ENCODE assay signal across 18 mouse cellular contexts in genomic region chr16:41826899-41827604, GRCm38 (mm10).
A peak's percentile ranks its signal among the peaks of the same experiment; 100 is the strongest.
DNase-seq lines count a peak whose midpoint lies in the region; ATAC-seq lines count a peak whose summit lies in the region.
"Had no signal": no experiment of that assay in that cellular context is flagged by ENCODE, and none has a peak within 500 bp of the region (broad histone marks: within the 10 kb centered on the region; RNA-seq: fewer than 3 reads in every experiment).

No protein-coding gene starts in this region.

- H3K27ac ChIP-seq in embryonic facial prominence, embryonic 14.5 days (replicated peaks; ENCODE audit: low read depth, low read length): no peak overlapping the region
- no peak overlapping the region for H3K27ac ChIP-seq in embryonic facial prominence, embryonic 10.5 days (replicated peaks)
- no peak overlapping the region for H3K27ac ChIP-seq in lung, embryonic 15.5 days
- H3K27ac ChIP-seq in forebrain, embryonic 14.5 days (ENCODE audit: low read depth, low read length): no peak overlapping the region
- H3K27ac ChIP-seq: heart, embryonic 10.5 days; liver, embryonic 14.5 days; midbrain, embryonic 13.5 days had no signal

- no peaks in the 10 kb centered on the region for H3K4me1 ChIP-seq in embryonic facial prominence, embryonic 14.5 days (ENCODE audit: control insufficient read depth, insufficient read depth, low read length)
- no peaks in the 10 kb centered on the region for H3K4me1 ChIP-seq in embryonic facial prominence, embryonic 10.5 days
- H3K4me1 ChIP-seq in lung, embryonic 15.5 days: no peaks in the 10 kb centered on the region
- H3K4me1 ChIP-seq in forebrain, embryonic 14.5 days (ENCODE audit: control insufficient read depth, insufficient read depth, low read length): peaks cover 4% of the 10 kb centered on the region
- H3K4me1 ChIP-seq: heart, embryonic 10.5 days had no signal

- ATAC-seq in embryonic facial prominence, embryonic 14.5 days (ENCODE audit: low read depth): peak; percentile 72; the same call in 1 of the 2 replicates
- ATAC-seq in lung, embryonic 15.5 days (ENCODE audit: borderline replicate concordance, extremely low read depth, low FRiP score, low TSS enrichment): 0 out of 2 replicates have a peak, but pooled peaks have one; percentile 59
- ATAC-seq in forebrain, embryonic 14.5 days: peak; percentile 10; the same call in 1 of the 2 replicates
- ATAC-seq: activated CD4-positive, CD25-positive, alpha-beta regulatory T cell, adult 4 months; intestine, embryonic 16.5 days; midbrain, embryonic 13.5 days had no signal

- WGBS in embryonic facial prominence, embryonic 14.5 days: 65% methylated on average over 5 of the region's 5 CpGs
- 75% methylated on average over 5 of the region's 5 CpGs for WGBS in embryonic facial prominence, embryonic 10.5 days
- WGBS in lung, embryonic 15.5 days: 46% methylated on average over 5 of the region's 5 CpGs
- 29% methylated on average over 5 of the region's 5 CpGs for WGBS in forebrain, embryonic 14.5 days

- H3K9ac ChIP-seq in embryonic facial prominence, embryonic 14.5 days (ENCODE audit: low read depth, low read length): no peak overlapping the region
- no peak overlapping the region for H3K9ac ChIP-seq in lung, embryonic 15.5 days
- no peak overlapping the region for H3K9ac ChIP-seq in forebrain, embryonic 14.5 days (ENCODE audit: low read length)
- H3K9ac ChIP-seq: liver, embryonic 14.5 days; midbrain, embryonic 13.5 days had no signal

- H3K9me3 ChIP-seq in embryonic facial prominence, embryonic 14.5 days (ENCODE audit: control insufficient read depth, low read length): no peaks in the 10 kb centered on the region
- no peaks in the 10 kb centered on the region for H3K9me3 ChIP-seq in embryonic facial prominence, embryonic 10.5 days
- no peaks in the 10 kb centered on the region for H3K9me3 ChIP-seq in lung, embryonic 15.5 days
- no peaks in the 10 kb centered on the region for H3K9me3 ChIP-seq in forebrain, embryonic 14.5 days (replicated peaks; ENCODE audit: control insufficient read depth, low read length)
- H3K9me3 ChIP-seq: heart, embryonic 10.5 days; midbrain, embryonic 13.5 days had no signal

- H3K27me3 ChIP-seq in embryonic facial prominence, embryonic 14.5 days (replicated peaks; ENCODE audit: control insufficient read depth, insufficient read depth, low read length): no peaks in the 10 kb centered on the region
- H3K27me3 ChIP-seq in embryonic facial prominence, embryonic 10.5 days (replicated peaks; ENCODE audit: low read depth, poor library complexity, severe bottlenecking): no peaks in the 10 kb centered on the region
- no peaks in the 10 kb centered on the region for H3K27me3 ChIP-seq in lung, embryonic 15.5 days
- no peaks in the 10 kb centered on the region for H3K27me3 ChIP-seq in forebrain, embryonic 14.5 days (replicated peaks; ENCODE audit: control insufficient read depth, insufficient read depth, low read length)
- H3K27me3 ChIP-seq: midbrain, embryonic 13.5 days had no signal

- intact Hi-C loops in left cerebral cortex, postnatal 25 days (cut with DNase I): no loop called here

- DNase-seq in embryonic facial prominence, embryonic 14.5 days (ENCODE audit: low spot score): peak; percentile 30
- no peak for DNase-seq in embryonic facial prominence, embryonic 10.5 days (ENCODE audit: low spot score)
- no peak for DNase-seq in lung, postnatal 25 days (ENCODE audit: low spot score)
- DNase-seq in forebrain, embryonic 14.5 days (ENCODE audit: low spot score): peak; percentile 33
- DNase-seq in thymus, adult 18-20 months: no peak
- no peak for DNase-seq in spleen, postnatal 36 days (ENCODE audit: low spot score in 2 of 2)
- no peak for DNase-seq in left cerebral cortex, postnatal 25 days (ENCODE audit: low spot score in 2 of 2)
- DNase-seq: B cell, adult 2 months; heart, postnatal 4 days; retina, postnatal 1 day had no signal

- no peak overlapping the region for H3K4me3 ChIP-seq in embryonic facial prominence, embryonic 14.5 days (ENCODE audit: low read depth, low read length)
- H3K4me3 ChIP-seq in embryonic facial prominence, embryonic 10.5 days: no peak overlapping the region
- no peak overlapping the region for H3K4me3 ChIP-seq in lung, embryonic 15.5 days
- no peak overlapping the region for H3K4me3 ChIP-seq in forebrain, embryonic 14.5 days (ENCODE audit: low read depth, low read length)
- H3K4me3 ChIP-seq: erythroblast, embryonic 14.5 days; heart, embryonic 10.5 days; midbrain, embryonic 13.5 days had no signal

- H3K36me3 ChIP-seq in embryonic facial prominence, embryonic 14.5 days (ENCODE audit: control insufficient read depth, insufficient read depth, low read length): no peaks in the 10 kb centered on the region
- H3K36me3 ChIP-seq in embryonic facial prominence, embryonic 10.5 days (replicated peaks): no peaks in the 10 kb centered on the region
- no peaks in the 10 kb centered on the region for H3K36me3 ChIP-seq in lung, embryonic 15.5 days
- no peaks in the 10 kb centered on the region for H3K36me3 ChIP-seq in forebrain, embryonic 14.5 days (ENCODE audit: control insufficient read depth, insufficient read depth, low read length)
- H3K36me3 ChIP-seq: G1E; heart, embryonic 10.5 days; midbrain, embryonic 13.5 days had no signal

- no peak overlapping the region for H3K4me2 ChIP-seq in embryonic facial prominence, embryonic 14.5 days (ENCODE audit: low read depth, low read length)
- no peak overlapping the region for H3K4me2 ChIP-seq in lung, embryonic 15.5 days
- H3K4me2 ChIP-seq in forebrain, embryonic 14.5 days (ENCODE audit: low read length): no peak overlapping the region
- H3K4me2 ChIP-seq: midbrain, embryonic 13.5 days had no signal

Comparison
In these comparisons a context has a peak if more than half of its experiments do, and no peak if none do; other contexts are left out.
1. DNase-seq: peak in embryonic facial prominence, embryonic 14.5 days (single experiment) and forebrain, embryonic 14.5 days (single experiment); none in embryonic facial prominence, embryonic 10.5 days (single experiment), lung, postnatal 25 days (single experiment), thymus, adult 18-20 months (0 of 2), spleen, postnatal 36 days (0 of 2) and left cerebral cortex, postnatal 25 days (0 of 2).
2. ATAC-seq: peak in every context shown above with its lines; median percentile 72 in embryonic facial prominence, embryonic 14.5 days; 59 in lung, embryonic 15.5 days; 10 in forebrain, embryonic 14.5 days.